Mouse (Mus musculus) MEL (cell line): ENCODE results near the gene C77080.

ENCODE experiments used
- CTCF ChIP-seq, 3 experiments: IDR thresholded peaks in 2 of 3; conservative IDR thresholded peaks in 1 of 3; 2 replicates each; pipeline ENCODE4 v1.5.1; 2011 to 2012; ENCODE audit warnings: low read length in 3 of 3, low read depth in 2 of 3, mild to moderate bottlenecking in 2 of 3, improper control_type of control experiment in 1 of 3, inconsistent platforms in 1 of 3, mixed read lengths in 1 of 3, moderate library complexity in 1 of 3; ENCODE audit not compliant: control insufficient read depth in 1 of 3, insufficient read depth in 1 of 3, poor library complexity in 1 of 3, severe bottlenecking in 1 of 3
- ELF1 ChIP-seq: IDR thresholded peaks from 2 replicates; pipeline ENCODE4 v1.6.1; 2014; ENCODE audit warnings: low read depth, mild to moderate bottlenecking, inconsistent platforms, low read length, improper control_type of control experiment, moderate library complexity
- KAT2A ChIP-seq: conservative IDR thresholded peaks from 2 replicates; pipeline ENCODE4 v1.6.1; 2012; ENCODE audit warnings: low read depth, low read length, improper control_type of control experiment, inconsistent platforms
- MAFK ChIP-seq: IDR thresholded peaks from 2 replicates; pipeline ENCODE4 v1.6.1; 2011; ENCODE audit warnings: low read depth, mild to moderate bottlenecking, low read length, improper control_type of control experiment, borderline replicate concordance
- MEF2A ChIP-seq: IDR thresholded peaks from 2 replicates; pipeline ENCODE4 v1.6.1; 2014; ENCODE audit warnings: low read depth, mild to moderate bottlenecking, inconsistent platforms, low read length, improper control_type of control experiment; ENCODE audit not compliant: poor library complexity, insufficient replicate concordance, severe bottlenecking; ENCODE audit errors: extremely low read depth
- SIN3A ChIP-seq: IDR thresholded peaks from 2 replicates; pipeline ENCODE4 v1.6.1; 2012; ENCODE audit warnings: low read length, improper control_type of control experiment, inconsistent platforms

- TF ChIP-seq SIN3A: no peak
- no peak for TF ChIP-seq MEF2A
- TF ChIP-seq CTCF (IDR thresholded peaks at IDR 0.05 in 2 of 3, conservative IDR thresholded peaks at IDR 0.05 in 1 of 3; ENCODE audit: control insufficient read depth in 1 of 3, insufficient read depth in 1 of 3, low read depth in 2 of 3, low read length in 3 of 3, poor library complexity in 1 of 3, severe bottlenecking in 1 of 3): no peak
- TF ChIP-seq ELF1: no peak
- no peak for TF ChIP-seq MAFK
- TF ChIP-seq KAT2A: no peak
These were observed 28.5 kb upstream of the C77080 start for GRCm38 (mm10) chr4:129289671-129290070.
